Comparison of ENCODE assay signal across 10 mouse cellular contexts in the genomic region with DNA sequence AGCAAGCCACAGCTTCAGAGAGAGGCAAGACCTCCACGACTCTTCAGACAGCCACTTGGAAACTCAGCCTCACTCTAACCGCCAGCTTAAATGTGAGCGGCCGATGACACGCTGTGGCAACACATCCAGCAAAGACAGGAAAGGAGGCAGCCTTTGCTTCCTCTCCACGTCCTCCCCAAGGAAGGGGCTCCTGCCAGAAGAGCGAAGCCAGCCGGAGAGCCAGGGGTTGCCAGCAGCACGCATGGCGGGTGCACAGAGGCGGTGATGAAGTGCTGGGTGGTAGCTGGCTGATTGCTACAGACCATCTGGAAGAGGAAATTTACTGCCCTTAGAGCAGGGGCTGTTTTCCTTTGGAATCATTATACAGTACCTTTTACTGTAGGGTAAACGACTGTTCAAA.
A peak's percentile ranks its signal among the peaks of the same experiment; 100 is the strongest.
DNase-seq lines count a peak whose midpoint lies in the region; ATAC-seq and TF ChIP-seq lines count a peak whose summit lies in the region.
"Had no signal": no experiment of that assay in that cellular context is flagged by ENCODE, and none has a peak within 500 bp of the region (broad histone marks: within the 10 kb centered on the region; RNA-seq: fewer than 3 reads in every experiment).

No protein-coding gene starts in this region.

- intact Hi-C loops in heart, postnatal 25 days (cut with DNase I), result no loop called here

- H3K4me3 ChIP-seq in forebrain, embryonic 15.5 days, result no peak overlapping the region
- H3K4me3 ChIP-seq in forebrain, embryonic 13.5 days, result no peak overlapping the region
- no peak overlapping the region for H3K4me3 ChIP-seq in kidney, adult 2 months (ENCODE audit: insufficient read depth, low read depth, low read length)
- H3K4me3 ChIP-seq: embryonic facial prominence, embryonic 13.5 days had no signal

- peak overlapping the region; percentile 58; the same call in 1 of the 2 replicates for H3K27ac ChIP-seq in forebrain, embryonic 15.5 days (replicated peaks)
- H3K27ac ChIP-seq in forebrain, embryonic 13.5 days, result no peak overlapping the region; the same call in 1 of the 2 replicates
- H3K27ac ChIP-seq in kidney, adult 2 months (ENCODE audit: insufficient read depth, low read depth, low read length), result no peak overlapping the region
- H3K27ac ChIP-seq: embryonic facial prominence, embryonic 13.5 days had no signal

- DNase-seq in kidney, postnatal 14 days, result peak; percentile 17
- no peak for DNase-seq in kidney, adult 2 months
- peak; percentile 2 for DNase-seq in heart, postnatal 25 days (ENCODE audit: low spot score)
- DNase-seq in lung, postnatal 36 days, result peak; percentile 50
- DNase-seq in spleen, postnatal 10 days (ENCODE audit: low spot score in 2 of 2), result no peak
- no peak for DNase-seq in spleen, postnatal 4 days (ENCODE audit: low spot score in 2 of 2)
- DNase-seq: thymus, postnatal 36 days had no signal

- no peak for ATAC-seq in forebrain, embryonic 15.5 days (replicated peaks)
- ATAC-seq in forebrain, embryonic 13.5 days, result no peak

- no peaks in the 10 kb centered on the region for H3K9me3 ChIP-seq in forebrain, embryonic 15.5 days
- H3K9me3 ChIP-seq in forebrain, embryonic 13.5 days (replicated peaks), result no peaks in the 10 kb centered on the region
- H3K9me3 ChIP-seq: embryonic facial prominence, embryonic 13.5 days had no signal

- H3K9ac ChIP-seq in forebrain, embryonic 15.5 days (replicated peaks), result no peak overlapping the region
- no peak overlapping the region for H3K9ac ChIP-seq in forebrain, embryonic 13.5 days
- H3K9ac ChIP-seq: embryonic facial prominence, embryonic 13.5 days had no signal

- no peaks in the 10 kb centered on the region for H3K27me3 ChIP-seq in forebrain, embryonic 15.5 days
- H3K27me3 ChIP-seq in forebrain, embryonic 13.5 days, result no peaks in the 10 kb centered on the region
- H3K27me3 ChIP-seq in kidney, adult 2 months (replicated peaks; ENCODE audit: control insufficient read depth, insufficient read depth, low read length), result no peaks in the 10 kb centered on the region
- H3K27me3 ChIP-seq: embryonic facial prominence, embryonic 13.5 days had no signal

- 65% methylated on average over 12 of the region's 12 CpGs for WGBS in forebrain, embryonic 15.5 days
- 69% methylated on average over 12 of the region's 12 CpGs for WGBS in forebrain, embryonic 13.5 days
- 17% methylated on average over 12 of the region's 12 CpGs for WGBS in kidney, adult 2 months

- no peak for TF ChIP-seq POLR2A in kidney, adult 2 months (IDR thresholded peaks at IDR 0.05; ENCODE audit: low read depth, low read length)

- H3K4me1 ChIP-seq in forebrain, embryonic 15.5 days, result peaks cover 37% of the 10 kb centered on the region
- peaks cover 35% of the 10 kb centered on the region for H3K4me1 ChIP-seq in forebrain, embryonic 13.5 days
- H3K4me1 ChIP-seq in kidney, adult 2 months (ENCODE audit: control insufficient read depth, insufficient read depth, low read length), result 0 out of 2 replicates have a peak, but pooled peaks cover 3% of the 10 kb centered on the region

- H3K4me2 ChIP-seq in forebrain, embryonic 15.5 days (replicated peaks), result no peak overlapping the region
- no peak overlapping the region for H3K4me2 ChIP-seq in forebrain, embryonic 13.5 days
- H3K4me2 ChIP-seq: embryonic facial prominence, embryonic 13.5 days had no signal

- no peaks in the 10 kb centered on the region for H3K36me3 ChIP-seq in forebrain, embryonic 15.5 days
- no peaks in the 10 kb centered on the region for H3K36me3 ChIP-seq in forebrain, embryonic 13.5 days (ENCODE audit: poor library complexity, severe bottlenecking)
- H3K36me3 ChIP-seq in kidney, adult 2 months (ENCODE audit: control insufficient read depth, insufficient read depth, low read length), result no peaks in the 10 kb centered on the region
- H3K36me3 ChIP-seq: embryonic facial prominence, embryonic 13.5 days had no signal

- TF ChIP-seq CTCF in kidney, adult 2 months (conservative IDR thresholded peaks at IDR 0.05; ENCODE audit: insufficient read depth, insufficient read length, low read depth, low read length), result no peak

Comparison
In these comparisons a context has a peak if more than half of its experiments do, and no peak if none do; other contexts are left out.
1. DNase-seq: peak in kidney, postnatal 14 days (single experiment), heart, postnatal 25 days (single experiment) and lung, postnatal 36 days (single experiment); none in kidney, adult 2 months (single experiment), spleen, postnatal 10 days (0 of 2) and spleen, postnatal 4 days (0 of 2).